Mouse (Mus musculus) neural tube, embryonic 11.5 days (tissue): ENCODE measurements around the gene 1700021F05Rik. TPM values are rescaled to one million over a fixed set of nuclear protein-coding genes. Genes with fewer than 3 reads are reported as not detected.

Experiments
- polyA plus RNA-seq: library from polyadenylated mRNA; unstranded; fragments of >200 nt; fragmentation: Nextera tagmentation; extraction: Ambion mirVana; gene quantifications from 2 replicates; pipeline ENCODE4 v1.2.1, GENCODE M21; 2014

1700021F05Rik gene
- polyA plus RNA-seq, 1 experiment from 2014 or later, result 59.8 TPM

Other genes with a start within 250 kb of the 1700021F05Rik start
- gene Bend3, start 62.2 kb downstream of the 1700021F05Rik start, polyA plus RNA-seq, result 8.0 and 8.3 TPM in 2 replicates
- 12.9 and 13.7 TPM in 2 replicates for gene Gm9803, start 16.9 kb downstream of the 1700021F05Rik start, polyA plus RNA-seq
- gene Cd24a, start 37.3 kb upstream of the 1700021F05Rik start, polyA plus RNA-seq, result 698 and 708 TPM in 2 replicates